Mouse (Mus musculus): Measurements from ENCODE around the gene Eef2. TPM values are rescaled to one million over a fixed set of nuclear protein-coding genes. Genes with fewer than 3 reads are reported as not detected.

Eef2 gene
- polyA plus RNA-seq, 1 experiment: 468 TPM

GRCm38 (mm10) chr10:81195300-81195699 lies 18.9 kb downstream of the Eef2 start:
- WGBS: 69% methylated on average over 4 of the region's 4 CpGs
- peaks cover 3% of the 10 kb centered on the region for H3K4me1 ChIP-seq (ENCODE audit: control insufficient read depth, insufficient read depth, low read length)
- H3K4me3 ChIP-seq (replicated peaks; ENCODE audit: control insufficient read depth, low read depth, low read length): no peak overlapping the region
- no peak overlapping the region for H3K27ac ChIP-seq (ENCODE audit: control insufficient read depth, insufficient read depth, low read depth, low read length, poor library complexity)
- TF ChIP-seq CTCF (IDR thresholded peaks at IDR 0.05; ENCODE audit: control insufficient read depth, insufficient read depth, low read length) (no peak), POLR2A (IDR thresholded peaks at IDR 0.05; ENCODE audit: borderline replicate concordance, control insufficient read depth, low read depth, low read length) (no peak)

GRCm38 (mm10) chr10:81196470-81197065 lies 20.1 kb downstream of the Eef2 start:
- 69% methylated on average over 11 of the region's 11 CpGs for WGBS
- TF ChIP-seq CTCF (IDR thresholded peaks at IDR 0.05; ENCODE audit: control insufficient read depth, insufficient read depth, low read length) (no peak), POLR2A (IDR thresholded peaks at IDR 0.05; ENCODE audit: borderline replicate concordance, control insufficient read depth, low read depth, low read length) (no peak)
- H3K4me1 ChIP-seq (ENCODE audit: control insufficient read depth, insufficient read depth, low read length): peaks cover 1% of the 10 kb centered on the region
- H3K27ac ChIP-seq (ENCODE audit: control insufficient read depth, insufficient read depth, low read depth, low read length, poor library complexity): no peak overlapping the region
- H3K4me3 ChIP-seq (replicated peaks; ENCODE audit: control insufficient read depth, low read depth, low read length): no peak overlapping the region

GRCm38 (mm10) chr10:81197305-81197704 lies 20.9 kb downstream of the Eef2 start:
- Histone ChIP-seq H3K4me3 (replicated peaks; ENCODE audit: control insufficient read depth, low read depth, low read length) (no peak overlapping the region), H3K27ac (ENCODE audit: control insufficient read depth, insufficient read depth, low read depth, low read length, poor library complexity) (no peak overlapping the region), H3K4me1 (ENCODE audit: control insufficient read depth, insufficient read depth, low read length) (no peaks in the 10 kb centered on the region; the same call in 1 of the 2 replicates)
- TF ChIP-seq POLR2A (IDR thresholded peaks at IDR 0.05; ENCODE audit: borderline replicate concordance, control insufficient read depth, low read depth, low read length) (no peak), CTCF (IDR thresholded peaks at IDR 0.05; ENCODE audit: control insufficient read depth, insufficient read depth, low read length) (no peak)
- WGBS: 56% methylated on average over 6 of the region's 6 CpGs

- TF ChIP-seq POLR2A (IDR thresholded peaks at IDR 0.05; ENCODE audit: borderline replicate concordance, control insufficient read depth, low read depth, low read length) (no peak), CTCF (IDR thresholded peaks at IDR 0.05; ENCODE audit: control insufficient read depth, insufficient read depth, low read length) (peak; percentile 37)
- Histone ChIP-seq H3K4me3 (replicated peaks; ENCODE audit: control insufficient read depth, low read depth, low read length) (no peak overlapping the region), H3K4me1 (ENCODE audit: control insufficient read depth, insufficient read depth, low read length) (no peaks in the 10 kb centered on the region; the same call in 1 of the 2 replicates), H3K27ac (ENCODE audit: control insufficient read depth, insufficient read depth, low read depth, low read length, poor library complexity) (no peak overlapping the region)
- under 1% methylated on average over 9 of the region's 9 CpGs for WGBS
These were observed 21.8 kb downstream of the Eef2 start for GRCm38 (mm10) chr10:81198230-81198629.

DNA sequence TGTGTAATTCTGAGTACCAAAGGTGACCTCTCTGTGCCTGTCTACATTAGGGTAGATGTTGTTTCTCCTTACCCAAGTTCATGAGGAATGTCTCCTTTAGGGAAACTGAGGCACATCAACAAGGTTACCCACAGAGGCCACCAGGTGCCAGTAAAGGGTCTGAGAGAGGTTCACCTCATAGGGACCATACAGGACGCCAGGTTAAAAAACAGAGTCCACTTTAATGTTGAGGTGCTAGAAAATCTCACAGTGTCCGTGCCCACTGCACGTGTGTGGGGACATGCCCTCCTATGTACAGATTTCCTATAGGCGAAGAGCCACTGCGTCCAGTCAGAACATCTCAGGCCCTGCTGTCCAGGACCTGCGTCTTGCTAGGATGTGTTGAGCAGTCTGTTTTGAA lies 22.6 kb downstream of the Eef2 start:
- no peak overlapping the region for H3K27ac ChIP-seq (ENCODE audit: control insufficient read depth, insufficient read depth, low read depth, low read length, poor library complexity)
- H3K4me1 ChIP-seq (ENCODE audit: control insufficient read depth, insufficient read depth, low read length): no peaks in the 10 kb centered on the region; the same call in 1 of the 2 replicates
- H3K4me3 ChIP-seq (replicated peaks; ENCODE audit: control insufficient read depth, low read depth, low read length): no peak overlapping the region
- TF ChIP-seq POLR2A (IDR thresholded peaks at IDR 0.05; ENCODE audit: borderline replicate concordance, control insufficient read depth, low read depth, low read length) (no peak), CTCF (IDR thresholded peaks at IDR 0.05; ENCODE audit: control insufficient read depth, insufficient read depth, low read length) (no peak)
- 81% methylated on average over 6 of the region's 6 CpGs for WGBS

DNA sequence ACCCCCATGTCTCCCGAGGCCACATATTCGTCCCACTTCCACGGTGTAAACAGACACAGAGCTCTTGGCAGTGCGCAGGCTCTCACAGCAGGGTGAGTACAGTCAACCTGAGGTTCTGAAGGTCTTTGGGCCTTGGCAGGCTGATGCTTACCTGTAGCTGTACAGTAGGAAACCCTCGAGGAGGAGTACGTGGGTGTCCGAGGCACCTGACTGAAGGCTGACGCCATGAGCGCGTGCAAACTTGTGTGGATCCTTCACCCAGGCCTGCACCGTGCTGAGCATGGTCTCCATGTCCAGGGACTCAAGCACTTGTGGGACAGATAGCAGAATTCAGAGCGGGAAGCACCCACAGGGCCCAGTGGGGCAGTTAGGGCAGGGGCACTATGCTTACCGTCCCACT lies 23.7 kb downstream of the Eef2 start:
- Histone ChIP-seq H3K4me3 (replicated peaks; ENCODE audit: control insufficient read depth, low read depth, low read length) (no peak overlapping the region), H3K27ac (ENCODE audit: control insufficient read depth, insufficient read depth, low read depth, low read length, poor library complexity) (no peak overlapping the region), H3K4me1 (ENCODE audit: control insufficient read depth, insufficient read depth, low read length) (no peaks in the 10 kb centered on the region)
- TF ChIP-seq POLR2A (IDR thresholded peaks at IDR 0.05; ENCODE audit: borderline replicate concordance, control insufficient read depth, low read depth, low read length): no peak
- no peak for TF ChIP-seq CTCF (IDR thresholded peaks at IDR 0.05; ENCODE audit: control insufficient read depth, insufficient read depth, low read length)
- 83% methylated on average over 13 of the region's 13 CpGs for WGBS

- WGBS: 76% methylated on average over 20 of the region's 20 CpGs
- no peak for TF ChIP-seq CTCF (IDR thresholded peaks at IDR 0.05; ENCODE audit: control insufficient read depth, insufficient read depth, low read length)
- no peak overlapping the region for H3K4me3 ChIP-seq (replicated peaks; ENCODE audit: control insufficient read depth, low read depth, low read length)
These were observed 24.3 kb downstream of the Eef2 start for GRCm38 (mm10) chr10:81200605-81201287.

DNA sequence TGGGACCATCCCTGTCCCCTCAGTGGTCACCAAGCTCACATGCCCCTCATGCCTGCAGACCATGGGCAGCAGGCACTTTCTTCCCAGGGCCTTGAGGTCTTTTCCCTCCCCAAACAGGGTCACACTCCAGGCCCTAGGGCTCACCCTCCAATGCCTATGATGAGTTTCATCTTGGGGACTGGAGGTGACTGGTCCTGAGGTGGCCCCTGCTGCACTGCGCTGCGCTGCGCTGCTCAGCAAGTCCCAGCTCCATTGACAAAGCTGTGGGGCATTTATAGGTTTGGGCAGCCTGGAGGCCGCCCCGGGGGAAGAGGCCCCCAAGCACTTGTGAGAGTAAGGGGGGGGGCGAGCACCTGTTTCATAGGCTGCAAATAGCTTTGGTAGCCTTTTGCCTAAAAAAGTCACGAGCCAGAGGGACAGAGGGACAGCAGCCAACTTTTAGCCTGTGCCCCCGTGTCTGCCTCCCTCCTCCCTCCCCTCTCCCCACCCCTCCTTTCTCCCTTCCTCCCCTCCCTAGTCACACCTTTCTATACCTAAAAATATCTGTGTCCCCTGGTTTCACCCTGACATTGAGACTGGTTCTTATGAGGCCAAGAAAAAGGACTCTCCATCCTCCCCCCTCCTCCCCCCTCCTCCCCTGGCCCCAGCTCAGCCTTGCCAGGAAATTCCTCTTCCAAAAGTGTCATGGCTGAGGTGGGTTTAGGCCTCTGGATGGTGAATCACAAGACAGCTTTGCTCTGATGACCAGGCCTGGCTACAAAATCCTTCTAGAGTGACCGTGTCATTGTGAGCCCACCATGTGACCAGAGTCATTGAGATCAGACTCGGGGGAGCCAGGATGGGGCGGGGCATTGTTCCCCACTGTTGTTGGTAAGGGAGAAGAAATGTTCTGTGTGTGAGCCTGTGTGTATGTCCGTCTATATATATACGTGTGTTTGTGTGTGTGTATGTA lies 25.7 kb downstream of the Eef2 start, which contains the start of gene Nmrk2:
Gene Nmrk2, minus strand, starts transcription at position 245 of the 952 bp plus-strand sequence.
- no peak within 1 kb of the TSS for H3K4me3 ChIP-seq (replicated peaks; ENCODE audit: control insufficient read depth, low read depth, low read length)
- TF ChIP-seq POLR2A (IDR thresholded peaks at IDR 0.05; ENCODE audit: borderline replicate concordance, control insufficient read depth, low read depth, low read length): no peak
- TF ChIP-seq CTCF (IDR thresholded peaks at IDR 0.05; ENCODE audit: control insufficient read depth, insufficient read depth, low read length): no peak
- 76% methylated on average over 13 of the region's 13 CpGs for WGBS
- no peaks in the 10 kb centered on the region for H3K4me1 ChIP-seq (ENCODE audit: control insufficient read depth, insufficient read depth, low read length)
- H3K27ac ChIP-seq (ENCODE audit: control insufficient read depth, insufficient read depth, low read depth, low read length, poor library complexity): no peak within 1 kb of the TSS

More at GRCm38 (mm10) chr10:81200605-81201287, 24.3 kb downstream of the Eef2 start:
- H3K4me1 ChIP-seq (ENCODE audit: control insufficient read depth, insufficient read depth, low read length): no peaks in the 10 kb centered on the region
- H3K27ac ChIP-seq (ENCODE audit: control insufficient read depth, insufficient read depth, low read depth, low read length, poor library complexity): no peak overlapping the region

Measured in bone marrow, adult 2 months (tissue).